Mouse (Mus musculus) stomach, embryonic 14.5 days (tissue): ENCODE measurements around the gene Eci3. TPM values are rescaled to one million over a fixed set of nuclear protein-coding genes. Genes with fewer than 3 reads are reported as not detected.

Experiments
- polyA plus RNA-seq: library from polyadenylated mRNA; unstranded; fragments of >200 nt; fragmentation: Nextera tagmentation; extraction: Ambion mirVana; gene quantifications from 2 replicates; pipeline ENCODE4 v1.2.1, GENCODE M21; 2014

Eci3 gene
- polyA plus RNA-seq, 1 experiment from 2014 or later: 1.5 TPM

Other genes with a start within 250 kb of the Eci3 start
- not detected in 2 replicates for gene Fam50b, start 229.0 kb downstream of the Eci3 start, polyA plus RNA-seq
- 100 and 107 TPM in 2 replicates for gene Prpf4b, start 88.5 kb downstream of the Eci3 start, polyA plus RNA-seq
- 0.93 and 1.8 TPM in 2 replicates for gene Fam217a, start 39.5 kb downstream of the Eci3 start, polyA plus RNA-seq
- gene 4933417A18Rik, start 39.4 kb downstream of the Eci3 start, polyA plus RNA-seq: not detected in 2 replicates
- gene Eci2, start 63.3 kb upstream of the Eci3 start, polyA plus RNA-seq: 154 and 158 TPM in 2 replicates